Mouse (Mus musculus): ENCODE data around the gene Apod.
"Not testable (repeated sequence)": the region's sequence is repeated elsewhere in the genome, so short reads cannot be mapped to it uniquely, and the experiment has no call there.

Apod gene

GRCm38 (mm10) chr16:31321501-31321900, 6.9 kb upstream of the Apod start:
- no peak for DNase-seq (ENCODE audit: low spot score in 2 of 2)

- DNase-seq (ENCODE audit: low spot score in 2 of 2) = no peak
These were observed 6.3 kb upstream of the Apod start for GRCm38 (mm10) chr16:31320954-31321353.

- not testable (repeated sequence) for DNase-seq (ENCODE audit: low spot score in 2 of 2)
These were observed 5.1 kb upstream of the Apod start for GRCm38 (mm10) chr16:31319723-31320122.

- DNase-seq (ENCODE audit: low spot score in 2 of 2) = no peak
These were observed 4.7 kb upstream of the Apod start for GRCm38 (mm10) chr16:31319316-31319715.

- DNase-seq (ENCODE audit: low spot score in 2 of 2) = no peak
These were observed 3.8 kb upstream of the Apod start for GRCm38 (mm10) chr16:31318418-31318817.

- not testable (repeated sequence) for DNase-seq (ENCODE audit: low spot score in 2 of 2)
These were observed 1.9 kb upstream of the Apod start for GRCm38 (mm10) chr16:31316246-31317143.

- no peak for DNase-seq (ENCODE audit: low spot score in 2 of 2)
These were observed 686 bp upstream of the Apod start for GRCm38 (mm10) chr16:31315294-31315693.

GRCm38 (mm10) chr16:31313611-31314010, 997 bp downstream of the Apod start:
- DNase-seq (ENCODE audit: low spot score in 2 of 2) = no peak

GRCm38 (mm10) chr16:31312296-31312695, 2.3 kb downstream of the Apod start:
- DNase-seq (ENCODE audit: low spot score in 2 of 2) = no peak

- no peak for DNase-seq (ENCODE audit: low spot score in 2 of 2)
These were observed 9.2 kb downstream of the Apod start for GRCm38 (mm10) chr16:31305199-31305919.

- DNase-seq (ENCODE audit: low spot score in 2 of 2) = no peak
These were observed 11.3 kb downstream of the Apod start for GRCm38 (mm10) chr16:31303276-31303675.

GRCm38 (mm10) chr16:31300883-31301532, 13.6 kb downstream of the Apod start:
- DNase-seq (ENCODE audit: low spot score in 2 of 2) = no peak

- no peak for DNase-seq (ENCODE audit: low spot score in 2 of 2)
These were observed 14.1 kb downstream of the Apod start for GRCm38 (mm10) chr16:31300467-31300866.

- DNase-seq (ENCODE audit: low spot score in 2 of 2) = no peak
These were observed 14.7 kb downstream of the Apod start for GRCm38 (mm10) chr16:31299960-31300353.

- no peak for DNase-seq (ENCODE audit: low spot score in 2 of 2)
These were observed 15.2 kb downstream of the Apod start for GRCm38 (mm10) chr16:31299164-31299959.

GRCm38 (mm10) chr16:31297113-31297512, 17.5 kb downstream of the Apod start:
- DNase-seq (ENCODE audit: low spot score in 2 of 2) = no peak

- no peak for DNase-seq (ENCODE audit: low spot score in 2 of 2)
These were observed 20.8 kb downstream of the Apod start for GRCm38 (mm10) chr16:31293761-31294160.

- no peak for DNase-seq (ENCODE audit: low spot score in 2 of 2)
These were observed 23.8 kb downstream of the Apod start for GRCm38 (mm10) chr16:31290751-31291365.

- DNase-seq (ENCODE audit: low spot score in 2 of 2) = peak; percentile 73 to 75
These were observed 24.3 kb downstream of the Apod start for GRCm38 (mm10) chr16:31290281-31290680.

- DNase-seq (ENCODE audit: low spot score in 2 of 2) = no peak
These were observed 26.9 kb downstream of the Apod start for GRCm38 (mm10) chr16:31287712-31288111.

All from frontal cortex, postnatal 10 days (tissue).